Mouse (Mus musculus): ENCODE results near the gene Tgfbr3l.
A peak's percentile ranks its signal among the peaks of the same experiment; 100 is the strongest.

DNA sequence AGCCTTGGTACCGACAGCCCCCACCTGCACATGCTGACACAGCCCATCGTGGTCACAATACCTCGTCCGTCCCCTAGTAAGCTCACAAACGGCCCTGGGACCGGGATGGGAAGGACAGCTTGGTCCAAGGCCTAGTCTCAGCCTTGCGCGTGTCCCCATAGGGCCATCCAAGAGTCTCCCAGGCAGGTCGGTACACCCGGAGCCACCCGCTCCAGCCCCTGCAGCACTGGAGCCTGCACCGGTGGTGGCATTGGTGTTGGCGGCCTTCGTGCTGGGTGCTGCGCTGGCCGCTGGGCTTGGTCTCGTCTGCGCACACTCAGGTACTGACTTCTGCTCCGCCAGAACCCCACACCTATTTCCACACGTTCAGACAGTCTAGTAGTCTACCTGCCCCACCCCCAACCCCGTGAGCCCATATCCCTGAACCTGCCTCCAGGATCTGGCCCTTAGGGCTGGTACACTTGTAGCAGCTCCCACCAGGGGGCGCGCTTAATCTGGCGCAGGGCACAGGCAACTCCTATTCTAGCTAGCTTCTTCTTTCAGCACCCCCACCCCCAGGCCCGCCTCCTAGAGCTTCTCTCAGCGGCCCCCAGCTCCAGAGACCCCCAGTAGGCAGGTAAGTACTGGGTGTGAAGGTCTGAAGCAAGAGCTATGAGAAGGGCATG is 2.4 kb downstream of the Tgfbr3l start:
- peak; percentile 91 for TF ChIP-seq CTCF (IDR thresholded peaks at IDR 0.05; ENCODE audit: low read depth, low read length)
- TF ChIP-seq POLR2A (IDR thresholded peaks at IDR 0.05; ENCODE audit: extremely low read depth, insufficient read depth, low read length) = no peak

Measured in liver, adult 2 months (tissue).